Mouse (Mus musculus): Measurements from ENCODE around the gene Gm47283. TPM values are rescaled to one million over a fixed set of nuclear protein-coding genes. Genes with fewer than 3 reads are reported as not detected.
"Not testable (repeated sequence)": the region's sequence is repeated elsewhere in the genome, so short reads cannot be mapped to it uniquely, and the experiment has no call there.

Gm47283 gene
- polyA plus RNA-seq, 1 experiment from 2014 or later = not detected

DNA sequence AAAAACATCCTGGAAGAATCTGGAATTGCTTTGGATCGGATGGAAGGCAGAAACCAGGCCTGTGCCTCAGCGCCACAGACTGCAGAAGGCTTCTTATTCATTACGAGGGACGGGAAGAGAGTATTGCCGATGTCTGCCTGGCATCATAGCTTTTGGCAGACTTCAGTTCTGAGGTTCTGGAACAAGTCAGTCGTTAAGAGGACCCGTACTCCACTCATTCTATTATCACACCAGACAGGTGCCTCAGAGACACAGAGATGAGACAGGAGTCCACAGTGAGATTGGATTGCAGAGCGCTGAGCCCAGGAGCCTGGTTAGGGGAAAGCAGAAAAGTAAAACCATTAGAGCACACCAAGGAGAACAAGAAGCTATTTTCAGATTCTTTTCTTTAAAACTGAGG is 54.5 kb downstream of the Gm47283 start, which contains the start of gene Gm21748:
TSS of gene Gm21748 (minus strand) at position 101 of the 400 bp plus-strand sequence.
- WGBS = no CpG with 5 or more reads among the region's 8 CpGs
- H3K4me3 ChIP-seq (ENCODE audit: low read length); H3K4me2 ChIP-seq (ENCODE audit: low read length); H3K9me3 ChIP-seq (ENCODE audit: control insufficient read depth, low read length); H3K36me3 ChIP-seq (ENCODE audit: control insufficient read depth, insufficient read depth, low read length); H3K27ac ChIP-seq (ENCODE audit: low read depth, low read length); H3K9ac ChIP-seq (ENCODE audit: low read depth, low read length); H3K27me3 ChIP-seq (replicated peaks; ENCODE audit: control insufficient read depth, insufficient read depth, low read length); ATAC-seq; H3K4me1 ChIP-seq (ENCODE audit: control insufficient read depth, insufficient read depth, low read depth, low read length): not testable (repeated sequence)

Other genes starting within 250 kb of the Gm47283 start
- gene Gm21860, start 29.9 kb upstream of the Gm47283 start, polyA plus RNA-seq (2015; fragmentation: Nextera tagmentation; extraction: Ambion mirVana) = not detected in 2 replicates
- gene Gm21748, start 54.4 kb downstream of the Gm47283 start, polyA plus RNA-seq (2015; fragmentation: Nextera tagmentation; extraction: Ambion mirVana) = not detected in 2 replicates